Mouse (Mus musculus): ENCODE results near the gene Zfp341. TPM values are rescaled to one million over a fixed set of nuclear protein-coding genes. Genes with fewer than 3 reads are reported as not detected.

Zfp341 gene
- polyA plus RNA-seq, 1 experiment = 3.8 TPM

GRCm38 (mm10) chr2:154595775-154596174 is 17.3 kb upstream of the Zfp341 start:
- Histone ChIP-seq H3K9me3 (replicated peaks; ENCODE audit: control insufficient read depth, insufficient read depth, low read length, poor library complexity, severe bottlenecking) (no peaks in the 10 kb centered on the region), H3K27ac (ENCODE audit: insufficient read depth, low read length) (no peak overlapping the region), H3K4me3 (ENCODE audit: low read depth, low read length) (no peak overlapping the region), H3K9ac (ENCODE audit: low read depth, poor library complexity, severe bottlenecking) (no peak overlapping the region), H3K36me3 (ENCODE audit: control insufficient read depth, insufficient read depth, low read length, poor library complexity, severe bottlenecking) (no peaks in the 10 kb centered on the region), H3K27me3 (ENCODE audit: control insufficient read depth, insufficient read depth, low read length, poor library complexity, severe bottlenecking) (no peaks in the 10 kb centered on the region), H3K4me1 (ENCODE audit: control insufficient read depth, insufficient read depth, low read length) (no peaks in the 10 kb centered on the region)
- TF ChIP-seq EP300 (IDR thresholded peaks at IDR 0.05; ENCODE audit: insufficient read depth, low read depth, low read length) (no peak), POLR2A (IDR thresholded peaks at IDR 0.05; ENCODE audit: insufficient read depth, low read length) (no peak)

GRCm38 (mm10) chr2:154597399-154597798 is 15.7 kb upstream of the Zfp341 start:
- no peaks in the 10 kb centered on the region for H3K36me3 ChIP-seq (ENCODE audit: control insufficient read depth, insufficient read depth, low read length, poor library complexity, severe bottlenecking)
- no peak overlapping the region for H3K27ac ChIP-seq (ENCODE audit: insufficient read depth, low read length)
- H3K9ac ChIP-seq (ENCODE audit: low read depth, poor library complexity, severe bottlenecking) = no peak overlapping the region
- H3K27me3 ChIP-seq (ENCODE audit: control insufficient read depth, insufficient read depth, low read length, poor library complexity, severe bottlenecking) = no peaks in the 10 kb centered on the region
- TF ChIP-seq POLR2A (IDR thresholded peaks at IDR 0.05; ENCODE audit: insufficient read depth, low read length) (no peak), EP300 (IDR thresholded peaks at IDR 0.05; ENCODE audit: insufficient read depth, low read depth, low read length) (no peak), CTCF (IDR thresholded peaks at IDR 0.05; ENCODE audit: low read depth, low read length) (no peak)
- H3K4me1 ChIP-seq (ENCODE audit: control insufficient read depth, insufficient read depth, low read length) = no peaks in the 10 kb centered on the region
- no peak overlapping the region for H3K4me3 ChIP-seq (ENCODE audit: low read depth, low read length)
- H3K9me3 ChIP-seq (replicated peaks; ENCODE audit: control insufficient read depth, insufficient read depth, low read length, poor library complexity, severe bottlenecking) = no peaks in the 10 kb centered on the region

- Histone ChIP-seq H3K9ac (ENCODE audit: low read depth, poor library complexity, severe bottlenecking) (no peak overlapping the region), H3K36me3 (ENCODE audit: control insufficient read depth, insufficient read depth, low read length, poor library complexity, severe bottlenecking) (no peaks in the 10 kb centered on the region), H3K9me3 (replicated peaks; ENCODE audit: control insufficient read depth, insufficient read depth, low read length, poor library complexity, severe bottlenecking) (no peaks in the 10 kb centered on the region), H3K4me3 (ENCODE audit: low read depth, low read length) (no peak overlapping the region), H3K4me1 (ENCODE audit: control insufficient read depth, insufficient read depth, low read length) (no peaks in the 10 kb centered on the region), H3K27me3 (ENCODE audit: control insufficient read depth, insufficient read depth, low read length, poor library complexity, severe bottlenecking) (no peaks in the 10 kb centered on the region), H3K27ac (ENCODE audit: insufficient read depth, low read length) (no peak overlapping the region)
- TF ChIP-seq POLR2A (IDR thresholded peaks at IDR 0.05; ENCODE audit: insufficient read depth, low read length) = no peak
- no peak for TF ChIP-seq EP300 (IDR thresholded peaks at IDR 0.05; ENCODE audit: insufficient read depth, low read depth, low read length)
- no peak for TF ChIP-seq CTCF (IDR thresholded peaks at IDR 0.05; ENCODE audit: low read depth, low read length)
These were observed 12.5 kb upstream of the Zfp341 start for GRCm38 (mm10) chr2:154600586-154600985.

GRCm38 (mm10) chr2:154601324-154601723 is 11.8 kb upstream of the Zfp341 start:
- H3K9ac ChIP-seq (ENCODE audit: low read depth, poor library complexity, severe bottlenecking) = no peak overlapping the region
- no peak overlapping the region for H3K4me3 ChIP-seq (ENCODE audit: low read depth, low read length)
- H3K27ac ChIP-seq (ENCODE audit: insufficient read depth, low read length) = no peak overlapping the region
- no peak for TF ChIP-seq CTCF (IDR thresholded peaks at IDR 0.05; ENCODE audit: low read depth, low read length)
- no peak for TF ChIP-seq EP300 (IDR thresholded peaks at IDR 0.05; ENCODE audit: insufficient read depth, low read depth, low read length)
- TF ChIP-seq POLR2A (IDR thresholded peaks at IDR 0.05; ENCODE audit: insufficient read depth, low read length) = no peak
- H3K4me1 ChIP-seq (ENCODE audit: control insufficient read depth, insufficient read depth, low read length) = no peaks in the 10 kb centered on the region
- H3K9me3 ChIP-seq (replicated peaks; ENCODE audit: control insufficient read depth, insufficient read depth, low read length, poor library complexity, severe bottlenecking) = no peaks in the 10 kb centered on the region
- no peaks in the 10 kb centered on the region for H3K36me3 ChIP-seq (ENCODE audit: control insufficient read depth, insufficient read depth, low read length, poor library complexity, severe bottlenecking)
- H3K27me3 ChIP-seq (ENCODE audit: control insufficient read depth, insufficient read depth, low read length, poor library complexity, severe bottlenecking) = no peaks in the 10 kb centered on the region

- TF ChIP-seq POLR2A (IDR thresholded peaks at IDR 0.05; ENCODE audit: insufficient read depth, low read length) (no peak), CTCF (IDR thresholded peaks at IDR 0.05; ENCODE audit: low read depth, low read length) (no peak), EP300 (IDR thresholded peaks at IDR 0.05; ENCODE audit: insufficient read depth, low read depth, low read length) (no peak)
- Histone ChIP-seq H3K27me3 (ENCODE audit: control insufficient read depth, insufficient read depth, low read length, poor library complexity, severe bottlenecking) (no peaks in the 10 kb centered on the region), H3K36me3 (ENCODE audit: control insufficient read depth, insufficient read depth, low read length, poor library complexity, severe bottlenecking) (no peaks in the 10 kb centered on the region), H3K9ac (ENCODE audit: low read depth, poor library complexity, severe bottlenecking) (peak overlapping the region; percentile 58), H3K4me3 (ENCODE audit: low read depth, low read length) (peak overlapping the region; percentile 74), H3K27ac (ENCODE audit: insufficient read depth, low read length) (no peak overlapping the region), H3K4me1 (ENCODE audit: control insufficient read depth, insufficient read depth, low read length) (no peaks in the 10 kb centered on the region), H3K9me3 (replicated peaks; ENCODE audit: control insufficient read depth, insufficient read depth, low read length, poor library complexity, severe bottlenecking) (no peaks in the 10 kb centered on the region)
These were observed 10.0 kb upstream of the Zfp341 start for GRCm38 (mm10) chr2:154603007-154603637.

- H3K27ac ChIP-seq (ENCODE audit: insufficient read depth, low read length) = no peak within 1 kb of the TSS
- peak within 1 kb of the TSS; percentile 58 for H3K9ac ChIP-seq (ENCODE audit: low read depth, poor library complexity, severe bottlenecking)
- H3K27me3 ChIP-seq (ENCODE audit: control insufficient read depth, insufficient read depth, low read length, poor library complexity, severe bottlenecking) = no peaks in the 10 kb centered on the region
- TF ChIP-seq CTCF (IDR thresholded peaks at IDR 0.05; ENCODE audit: low read depth, low read length) (no peak), POLR2A (IDR thresholded peaks at IDR 0.05; ENCODE audit: insufficient read depth, low read length) (no peak), EP300 (IDR thresholded peaks at IDR 0.05; ENCODE audit: insufficient read depth, low read depth, low read length) (no peak)
- no peaks in the 10 kb centered on the region for H3K4me1 ChIP-seq (ENCODE audit: control insufficient read depth, insufficient read depth, low read length)
- H3K4me3 ChIP-seq (ENCODE audit: low read depth, low read length) = peak within 1 kb of the TSS; percentile 74
- H3K9me3 ChIP-seq (replicated peaks; ENCODE audit: control insufficient read depth, insufficient read depth, low read length, poor library complexity, severe bottlenecking) = no peaks in the 10 kb centered on the region
- no peaks in the 10 kb centered on the region for H3K36me3 ChIP-seq (ENCODE audit: control insufficient read depth, insufficient read depth, low read length, poor library complexity, severe bottlenecking)
These were observed 9.4 kb upstream of the Zfp341 start, which contains the start of gene Pxmp4 for GRCm38 (mm10) chr2:154603638-154604153. Pxmp4 (minus strand) TSS chr2:154603708.

All from ES-Bruce4 (cell line).